Mouse (Mus musculus) MEL (cell line): ENCODE measurements around the gene Tgm3.

Experiments used
- EP300 ChIP-seq, 2 experiments: IDR thresholded peaks; 2 replicates each; pipeline ENCODE4 v1.6.1; 2011; ENCODE audit warnings: improper control_type of control experiment in 2 of 2, low read length in 2 of 2, low read depth in 1 of 2, mild to moderate bottlenecking in 1 of 2
- POLR2A ChIP-seq, 2 experiments: IDR thresholded peaks; 2 replicates each; pipeline ENCODE4 v1.6.1; 2011 to 2012; ENCODE audit warnings: low read length in 2 of 2, mild to moderate bottlenecking in 2 of 2, control low read depth in 1 of 2, improper control_type of control experiment in 1 of 2, low read depth in 1 of 2, moderate library complexity in 1 of 2; ENCODE audit not compliant: control insufficient read depth in 1 of 2, insufficient read depth in 1 of 2, poor library complexity in 1 of 2

DNA sequence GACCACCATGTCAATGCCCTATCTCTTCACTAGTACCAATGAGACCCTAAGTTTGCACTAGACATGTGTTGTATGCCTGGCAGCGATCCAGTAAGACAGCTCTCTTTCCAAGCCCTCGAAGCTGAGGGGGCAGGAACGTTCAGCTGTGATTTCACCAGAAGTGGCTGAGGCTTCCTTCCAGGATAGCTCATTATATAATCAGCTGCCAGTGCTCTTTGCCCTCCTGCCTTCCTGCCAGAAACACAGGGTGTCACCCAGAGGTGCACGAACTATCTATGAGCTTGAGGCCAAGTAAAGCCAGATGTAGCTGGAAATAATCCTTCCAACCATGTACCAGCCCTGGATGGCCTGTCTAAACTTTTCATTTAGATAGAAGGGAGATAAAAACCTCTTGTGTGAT lies 8.1 kb upstream of the Tgm3 start:
- no peak for TF ChIP-seq EP300 (IDR thresholded peaks at IDR 0.05; ENCODE audit: low read depth in 1 of 2, low read length in 2 of 2)
- no peak for TF ChIP-seq POLR2A (IDR thresholded peaks at IDR 0.05; ENCODE audit: control insufficient read depth in 1 of 2, insufficient read depth in 1 of 2, low read depth in 1 of 2, low read length in 2 of 2, poor library complexity in 1 of 2)
